Mouse (Mus musculus): Measurements from ENCODE around the gene Fam227a. TPM values are rescaled to one million over a fixed set of nuclear protein-coding genes. Genes with fewer than 3 reads are reported as not detected.

Fam227a gene
- total and polyA plus RNA-seq, 3 experiments: 0.35 to 0.60 TPM; not detected in 1

GRCm38 (mm10) chr15:79689662-79690425 is 31.1 kb upstream of the Fam227a start (continued):
- TF ChIP-seq ZNF384 (IDR thresholded peaks at IDR 0.05; ENCODE audit: low read depth, low read length): peak; percentile 80
- peak; percentile 74 for TF ChIP-seq SIN3A (IDR thresholded peaks at IDR 0.05; ENCODE audit: low read length)
- TF ChIP-seq GATA1 (IDR thresholded peaks at IDR 0.05; ENCODE audit: low read depth, low read length): 0 out of 2 replicates have a peak, but pooled peaks have one; percentile 5
- TF ChIP-seq POLR2AphosphoS5 (IDR thresholded peaks at IDR 0.05; ENCODE audit: borderline replicate concordance, low read depth, low read length): no peak
- TF ChIP-seq TAL1 (IDR thresholded peaks at IDR 0.05; ENCODE audit: low read length): no peak
- peak; percentile 63; the same call in 1 of the 2 replicates for TF ChIP-seq BHLHE40 (IDR thresholded peaks at IDR 0.05; ENCODE audit: borderline replicate concordance, low read depth, low read length)
- TF ChIP-seq E2F4 (IDR thresholded peaks at IDR 0.05; ENCODE audit: borderline replicate concordance, low read depth, low read length): no peak

GRCm38 (mm10) chr15:79688268-79688956 is 29.7 kb upstream of the Fam227a start:
- TF ChIP-seq POLR2AphosphoS2 (IDR thresholded peaks at IDR 0.05; ENCODE audit: low read length) (no peak), MXI1 (IDR thresholded peaks at IDR 0.05; ENCODE audit: low read depth, low read length) (peak; percentile 31; the same call in 1 of the 2 replicates), MYC (IDR thresholded peaks at IDR 0.05; ENCODE audit: low read depth, low read length) (peak; percentile 7; the same call in 1 of the 2 replicates), EP300 (IDR thresholded peaks at IDR 0.05; ENCODE audit: low read depth in 1 of 2, low read length in 2 of 2) (0 out of 4 replicates have a peak, but pooled peaks of 1 of the 2 experiments have one; percentile 17), MAX (IDR thresholded peaks at IDR 0.05; ENCODE audit: low read length) (0 out of 2 replicates have a peak, but pooled peaks have one; percentile 51), BHLHE40 (IDR thresholded peaks at IDR 0.05; ENCODE audit: borderline replicate concordance, low read depth, low read length) (no peak), MAZ (IDR thresholded peaks at IDR 0.05; ENCODE audit: low read depth, low read length) (0 out of 2 replicates have a peak, but pooled peaks have one; percentile 8), GATA1 (IDR thresholded peaks at IDR 0.05; ENCODE audit: low read depth, low read length) (0 out of 2 replicates have a peak, but pooled peaks have one; percentile 13)
- peaks cover 67% of the 10 kb centered on the region for H3K79me2 ChIP-seq (ENCODE audit: control insufficient read depth, insufficient read depth, low read length, poor library complexity)
- peaks cover 0 to 31% of the 10 kb centered on the region in 2 experiments; a peak in 3 of 4 replicates for H3K36me3 ChIP-seq (ENCODE audit: control insufficient read depth in 1 of 2, insufficient read depth in 2 of 2, low read length in 2 of 2)
- peak overlapping the region; percentile 69 to 93 for H3K4me3 ChIP-seq (ENCODE audit: control insufficient read depth in 1 of 2, insufficient read depth in 1 of 2, low read depth in 2 of 2, low read length in 2 of 2)
- H3K9me3 ChIP-seq (replicated peaks; ENCODE audit: insufficient read depth, low read length): no peaks in the 10 kb centered on the region
- H3K9ac ChIP-seq (ENCODE audit: control insufficient read depth, low read depth, low read length, poor library complexity, severe bottlenecking): peak overlapping the region; percentile 77
- H3K4me1 ChIP-seq (ENCODE audit: control insufficient read depth in 1 of 2, insufficient read depth in 2 of 2, low read length in 2 of 2): peaks cover 9 to 23% of the 10 kb centered on the region in 2 experiments
- no peaks in the 10 kb centered on the region for H3K27me3 ChIP-seq (ENCODE audit: control insufficient read depth in 1 of 2, insufficient read depth in 2 of 2, low read length in 2 of 2)
- H3K27ac ChIP-seq (ENCODE audit: control insufficient read depth, low read depth, low read length): peak overlapping the region; percentile 82
- no peak for DNase-seq (ENCODE audit: low read depth, low spot score)

- DNase-seq (ENCODE audit: low read depth, low spot score): peak; percentile 96
- Histone ChIP-seq H3K9me3 (replicated peaks; ENCODE audit: insufficient read depth, low read length) (no peaks in the 10 kb centered on the region), H3K27me3 (ENCODE audit: control insufficient read depth in 1 of 2, insufficient read depth in 2 of 2, low read length in 2 of 2) (no peaks in the 10 kb centered on the region), H3K27ac (ENCODE audit: control insufficient read depth, low read depth, low read length) (peak within 1 kb of the TSS; percentile 84), H3K4me3 (ENCODE audit: control insufficient read depth in 1 of 2, insufficient read depth in 1 of 2, low read depth in 2 of 2, low read length in 2 of 2) (peak within 1 kb of the TSS; percentile 93 to 96), H3K4me1 (ENCODE audit: control insufficient read depth in 1 of 2, insufficient read depth in 2 of 2, low read length in 2 of 2) (peaks cover 8 to 28% of the 10 kb centered on the region in 2 experiments), H3K9ac (ENCODE audit: control insufficient read depth, low read depth, low read length, poor library complexity, severe bottlenecking) (peak within 1 kb of the TSS; percentile 97), H3K79me2 (ENCODE audit: control insufficient read depth, insufficient read depth, low read length, poor library complexity) (peaks cover 68% of the 10 kb centered on the region), H3K36me3 (ENCODE audit: control insufficient read depth in 1 of 2, insufficient read depth in 2 of 2, low read length in 2 of 2) (peaks cover 0 to 33% of the 10 kb centered on the region in 2 experiments; a peak in 3 of 4 replicates)
- TF ChIP-seq UBTF (IDR thresholded peaks at IDR 0.05; ENCODE audit: borderline replicate concordance, insufficient read depth, low read depth, low read length) (no peak), CHD1 (IDR thresholded peaks at IDR 0.05; ENCODE audit: low read depth, low read length) (no peak), GATA1 (IDR thresholded peaks at IDR 0.05; ENCODE audit: low read depth, low read length) (peak; percentile 11; the same call in 1 of the 2 replicates), RCOR1 (IDR thresholded peaks at IDR 0.05; ENCODE audit: low read depth, low read length) (no peak), TCF12 (IDR thresholded peaks at IDR 0.05; ENCODE audit: low read depth, low read length) (peak; percentile 58), NRF1 (IDR thresholded peaks at IDR 0.05; ENCODE audit: insufficient read depth, low read depth, low read length, poor library complexity, severe bottlenecking) (peak; percentile 52), ZKSCAN1 (IDR thresholded peaks at IDR 0.05; ENCODE audit: low read depth, low read length) (no peak), POLR2AphosphoS5 (IDR thresholded peaks at IDR 0.05; ENCODE audit: borderline replicate concordance, low read depth, low read length) (no peak), TBP (IDR thresholded peaks at IDR 0.05; ENCODE audit: low read depth, low read length) (0 out of 2 replicates have a peak, but pooled peaks have one; percentile 14), HCFC1 (IDR thresholded peaks at IDR 0.05; ENCODE audit: low read depth, low read length) (peak; percentile 61; the same call in 1 of the 2 replicates), CHD2 (IDR thresholded peaks at IDR 0.05; ENCODE audit: low read length) (no peak), E2F4 (IDR thresholded peaks at IDR 0.05; ENCODE audit: borderline replicate concordance, low read depth, low read length) (no peak), USF1 (IDR thresholded peaks at IDR 0.05; ENCODE audit: low read depth, low read length) (peak; percentile 60), TAL1 (IDR thresholded peaks at IDR 0.05; ENCODE audit: low read length) (no peak)
Measured at GRCm38 (mm10) chr15:79687646-79688267, 29.0 kb upstream of the Fam227a start, which contains the start of gene Josd1. Josd1 (minus strand) TSS chr15:79687919.

Measured in MEL (cell line).